Mouse (Mus musculus): ENCODE measurements at regions not wholly inside any gene's neighbourhood (a gene's known extent, or its start where the extent isn't known, plus 50 kb on each side); places are given as distances from the start of the nearest gene placed in this dataset.

DNA sequence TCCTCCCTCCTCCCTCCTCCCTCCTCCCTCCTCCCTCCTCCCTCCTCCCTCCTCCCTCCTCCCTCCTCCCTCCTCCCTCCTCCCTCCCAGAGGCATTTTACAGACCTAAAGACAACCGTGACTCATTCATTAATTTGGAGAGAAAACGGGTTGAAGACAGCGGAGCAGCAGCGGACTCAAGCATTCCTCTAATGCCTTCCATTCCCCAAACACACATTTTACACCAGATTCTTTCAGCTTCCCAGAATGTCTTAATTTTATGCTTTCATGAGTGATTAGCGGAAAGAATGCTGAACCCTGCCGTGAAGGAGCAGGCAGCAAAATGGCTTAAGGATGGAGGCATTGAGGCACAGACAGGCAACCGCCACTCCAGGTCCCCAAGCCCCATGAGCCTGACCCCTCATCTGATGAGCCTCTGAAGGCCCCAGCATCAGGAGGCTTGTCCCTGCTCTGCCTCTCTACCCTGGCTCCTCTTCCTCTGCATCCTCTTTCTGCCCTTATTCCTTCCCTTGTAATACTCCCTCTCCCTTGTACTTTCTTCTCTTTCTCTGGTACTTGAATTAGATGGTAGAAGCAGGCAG, 192.5 kb downstream of the Cdc5l start:
- TF ChIP-seq TAL1 (IDR thresholded peaks at IDR 0.05; ENCODE audit: low read length) = no peak
- TF ChIP-seq GATA1 (IDR thresholded peaks at IDR 0.05; ENCODE audit: low read length) = no peak

All from erythroblast, embryonic 14.5 days (primary cell).